Mouse (Mus musculus): ENCODE results near the gene Slc12a5.

Slc12a5 gene

DNA sequence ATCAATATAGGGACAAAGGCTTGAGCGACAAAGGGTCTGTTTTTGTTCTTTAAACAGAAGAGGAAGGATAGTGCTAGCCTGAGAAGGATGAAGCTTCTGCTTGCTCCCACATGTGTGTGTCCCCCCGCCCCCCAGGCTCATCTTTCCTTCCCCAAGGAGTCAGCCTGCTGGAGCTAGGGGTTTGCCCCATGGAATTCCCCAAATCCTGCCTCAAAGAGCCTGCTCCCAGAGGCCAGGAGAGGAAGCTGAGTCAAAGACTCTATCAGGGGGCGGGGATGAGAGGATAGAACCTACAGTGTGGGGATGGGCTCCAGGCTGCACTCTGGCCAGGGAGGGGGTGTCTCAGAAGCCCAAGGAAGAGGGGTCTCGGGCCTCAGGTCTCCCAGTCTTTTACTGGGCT is 13.1 kb upstream of the Slc12a5 start:
- DNase-seq (ENCODE audit: low spot score) = no peak

DNA sequence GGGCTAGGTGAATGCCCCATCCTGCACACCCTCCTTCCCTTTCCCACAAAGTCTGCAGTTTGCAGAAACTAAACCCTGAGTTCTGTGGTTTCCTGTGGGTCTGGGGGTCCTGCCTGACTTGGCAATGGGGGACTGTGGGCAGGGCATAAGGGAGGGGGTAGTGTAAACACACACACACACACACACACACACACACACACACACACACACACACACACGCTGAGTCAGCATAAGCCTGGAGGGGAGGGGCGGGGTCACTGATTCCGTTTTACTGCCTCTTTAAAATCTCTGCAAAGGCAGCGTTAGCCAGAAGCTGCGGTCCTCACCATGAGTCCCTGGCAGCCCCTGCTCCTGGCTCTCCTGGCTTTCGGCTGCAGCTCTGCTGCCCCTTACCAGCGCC is 12.7 kb upstream of the Slc12a5 start:
- DNase-seq (ENCODE audit: low spot score) = no peak

DNA sequence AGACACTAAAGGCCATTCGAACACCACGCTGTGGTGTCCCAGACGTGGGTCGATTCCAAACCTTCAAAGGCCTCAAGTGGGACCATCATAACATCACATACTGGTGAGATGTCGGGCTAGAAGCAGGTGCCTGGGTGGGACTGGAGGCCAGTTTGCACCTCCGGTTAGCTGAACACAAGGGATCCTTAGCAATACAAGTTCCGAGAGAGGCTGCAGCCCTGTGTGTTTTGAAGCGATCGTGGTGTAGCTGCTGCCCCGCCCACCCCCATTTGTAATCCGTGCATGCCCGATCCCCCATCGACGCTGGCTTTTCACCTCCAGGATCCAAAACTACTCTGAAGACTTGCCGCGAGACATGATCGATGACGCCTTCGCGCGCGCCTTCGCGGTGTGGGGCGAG is 11.6 kb upstream of the Slc12a5 start:
- no peak for DNase-seq (ENCODE audit: low spot score)

DNA sequence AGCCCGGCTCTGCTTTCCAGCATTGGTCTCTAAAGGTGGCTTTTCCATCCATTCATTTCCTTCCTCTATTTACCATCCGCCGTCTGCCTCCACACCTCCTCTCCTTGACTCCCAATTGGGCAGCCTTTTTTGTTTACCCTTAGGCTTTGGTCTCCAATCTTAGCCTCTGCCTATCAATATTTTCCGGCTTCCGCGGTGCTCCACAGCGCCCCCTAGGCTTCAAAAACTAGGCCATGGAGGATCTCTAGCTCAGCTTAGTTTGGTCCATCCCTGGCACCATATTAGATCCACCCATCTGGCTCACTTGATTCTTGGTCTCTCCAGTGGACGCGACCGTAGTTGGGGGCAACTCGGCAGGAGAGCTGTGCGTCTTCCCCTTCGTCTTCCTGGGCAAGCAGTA is 10.1 kb upstream of the Slc12a5 start:
- DNase-seq (ENCODE audit: low spot score) = no peak

DNA sequence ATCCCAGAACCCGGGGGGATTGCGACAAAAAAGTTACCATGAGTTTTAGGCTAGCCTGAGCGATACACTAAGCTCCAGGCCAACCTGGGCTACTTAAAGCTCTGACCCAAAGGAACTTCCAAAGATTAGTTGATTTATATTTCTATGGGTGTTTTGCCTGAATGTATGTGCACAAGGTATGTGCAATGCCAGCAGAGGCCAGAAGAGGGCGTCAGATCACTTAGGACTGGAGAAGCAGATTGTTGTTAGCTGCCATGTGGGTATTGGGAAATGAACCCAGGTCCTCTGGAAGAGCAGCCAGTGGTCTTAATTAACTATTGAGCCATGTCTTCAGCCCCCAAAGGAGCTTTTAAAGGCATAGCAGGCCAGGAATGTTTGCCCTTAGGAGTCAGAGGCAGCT is 8.9 kb upstream of the Slc12a5 start:
- no peak for DNase-seq (ENCODE audit: low spot score)

DNA sequence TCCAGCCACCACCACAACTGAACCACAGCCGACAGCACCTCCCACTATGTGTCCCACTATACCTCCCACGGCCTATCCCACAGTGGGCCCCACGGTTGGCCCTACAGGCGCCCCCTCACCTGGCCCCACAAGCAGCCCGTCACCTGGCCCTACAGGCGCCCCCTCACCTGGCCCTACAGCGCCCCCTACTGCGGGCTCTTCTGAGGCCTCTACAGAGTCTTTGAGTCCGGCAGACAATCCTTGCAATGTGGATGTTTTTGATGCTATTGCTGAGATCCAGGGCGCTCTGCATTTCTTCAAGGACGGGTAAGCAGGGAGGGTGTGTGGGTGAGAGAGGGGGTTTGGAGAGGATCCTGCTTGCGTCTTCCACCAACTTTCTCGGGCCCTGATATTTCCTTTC is 8.2 kb upstream of the Slc12a5 start:
- no peak for DNase-seq (ENCODE audit: low spot score)

DNA sequence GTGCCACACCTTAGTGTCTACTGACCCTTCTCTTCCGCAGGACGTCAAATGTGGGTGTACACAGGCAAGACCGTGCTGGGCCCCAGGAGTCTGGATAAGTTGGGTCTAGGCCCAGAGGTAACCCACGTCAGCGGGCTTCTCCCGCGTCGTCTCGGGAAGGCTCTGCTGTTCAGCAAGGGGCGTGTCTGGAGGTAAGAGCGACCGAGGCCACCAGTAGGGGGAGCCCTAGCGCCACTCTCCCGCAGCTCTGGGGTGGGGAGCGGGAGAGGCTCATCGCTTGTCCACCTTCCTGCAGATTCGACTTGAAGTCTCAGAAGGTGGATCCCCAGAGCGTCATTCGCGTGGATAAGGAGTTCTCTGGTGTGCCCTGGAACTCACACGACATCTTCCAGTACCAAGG is 7.4 kb upstream of the Slc12a5 start:
- peak; percentile 49 for DNase-seq (ENCODE audit: low spot score)

DNA sequence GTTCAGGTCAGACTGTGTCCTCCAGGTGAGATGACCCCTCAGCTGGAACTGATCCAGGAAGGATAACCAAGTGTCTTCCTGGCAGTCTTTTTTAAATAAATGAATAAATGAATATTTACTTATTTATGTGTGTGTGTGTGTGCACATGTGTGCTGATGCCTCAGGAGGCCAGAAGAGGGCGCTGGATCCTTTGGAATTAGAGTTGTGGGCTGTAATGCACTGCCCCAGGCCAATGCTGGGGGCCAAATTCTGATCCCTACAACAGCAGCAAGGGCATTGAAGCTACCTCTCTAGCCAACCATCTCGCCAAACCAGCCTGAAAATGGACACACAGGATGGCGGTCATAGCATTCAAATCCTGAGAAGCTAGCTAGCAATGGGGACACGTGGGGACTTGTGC is 4.9 kb upstream of the Slc12a5 start:
- no peak for DNase-seq (ENCODE audit: low spot score)

DNA sequence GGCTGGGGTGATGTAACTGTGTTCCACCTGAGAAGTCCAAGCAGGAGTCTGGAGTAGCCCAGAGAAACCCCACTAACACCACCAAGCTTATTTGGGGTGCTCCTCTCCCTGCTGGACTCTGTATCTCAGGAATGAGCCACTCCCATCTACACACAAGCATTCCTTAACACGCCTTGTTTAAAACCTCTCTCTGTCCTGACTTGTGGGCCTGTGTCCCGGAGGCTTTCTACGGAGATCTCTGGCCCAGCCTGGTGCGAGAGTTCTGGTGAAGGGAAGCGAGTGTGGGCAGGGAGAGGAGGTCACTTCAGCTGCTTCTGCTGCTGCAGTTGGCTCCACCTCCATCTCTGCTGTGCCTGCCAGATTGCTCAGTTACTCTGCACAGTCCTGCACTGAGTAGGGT is 4.4 kb upstream of the Slc12a5 start:
- DNase-seq (ENCODE audit: low spot score) = no peak

DNA sequence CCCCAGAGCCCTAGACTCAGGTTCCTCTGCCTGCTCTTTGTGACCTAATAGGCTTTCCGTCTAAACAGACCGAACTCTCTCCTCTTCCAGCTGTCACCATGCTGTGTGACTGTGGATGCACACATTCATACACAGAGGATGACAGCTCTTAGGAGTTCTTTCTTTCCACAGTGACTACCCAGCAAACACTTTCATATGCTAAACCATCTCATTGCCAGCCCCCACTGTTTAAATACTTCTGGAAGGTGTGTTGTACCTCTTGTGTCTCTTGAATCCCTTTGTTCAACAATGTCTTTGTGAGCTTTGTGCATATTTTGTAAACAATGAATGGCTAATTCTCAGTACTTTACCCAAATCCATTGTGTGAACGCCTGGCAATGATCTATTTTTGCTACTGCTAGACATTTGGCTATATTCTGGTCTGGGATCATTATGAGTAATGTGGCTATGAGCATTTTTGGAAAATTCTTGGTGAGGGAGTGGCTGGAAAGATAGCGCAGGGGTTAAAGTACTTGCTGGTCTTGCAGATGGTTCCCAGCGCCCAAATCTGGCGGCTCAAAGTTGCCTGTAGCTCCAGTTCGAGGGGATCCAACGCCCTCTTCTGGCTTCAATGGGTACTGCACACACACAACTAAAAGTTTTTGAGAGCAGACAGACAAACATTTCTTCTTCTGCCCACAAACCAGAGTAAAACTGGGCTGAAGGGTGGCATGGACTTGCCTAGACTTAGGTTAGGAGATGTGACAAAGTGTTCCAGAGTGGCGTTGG is 2.9 kb upstream of the Slc12a5 start:
- DNase-seq (ENCODE audit: low spot score) = no peak

DNA sequence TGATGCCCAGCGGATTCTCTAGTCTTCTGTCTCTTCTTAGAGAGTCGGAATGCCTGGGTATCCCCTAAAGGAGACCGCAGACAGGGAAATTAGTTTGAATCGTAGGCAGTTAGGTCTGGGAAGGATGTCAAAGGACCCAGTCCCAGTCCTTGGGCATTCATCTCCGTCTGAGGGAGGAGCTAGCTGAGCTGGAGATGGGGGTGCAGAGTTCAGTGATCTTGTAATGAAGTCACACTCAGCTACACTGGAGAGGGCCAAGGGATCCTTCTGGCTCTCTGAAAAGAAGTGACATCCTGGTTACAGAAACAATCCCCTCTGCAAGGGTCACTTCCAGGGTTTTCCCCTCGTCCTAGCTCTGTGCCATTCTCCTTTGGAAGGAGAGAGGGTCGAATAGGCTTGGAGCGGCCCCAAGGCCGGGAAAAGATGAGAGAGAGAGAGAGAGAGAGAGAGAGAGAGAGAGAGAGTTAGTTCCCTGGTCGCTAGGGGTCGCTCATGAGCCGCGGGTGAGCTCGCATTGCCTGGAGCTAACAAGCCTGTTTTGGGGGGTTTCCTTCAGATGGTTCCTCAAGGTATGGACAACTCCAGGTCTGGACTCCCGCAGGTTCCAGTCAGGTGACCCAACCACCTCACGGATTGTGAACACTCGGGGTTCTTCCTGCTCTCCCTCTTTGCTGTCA is 1.0 kb downstream of the Slc12a5 start:
- DNase-seq (ENCODE audit: low spot score) = peak; percentile 56

DNA sequence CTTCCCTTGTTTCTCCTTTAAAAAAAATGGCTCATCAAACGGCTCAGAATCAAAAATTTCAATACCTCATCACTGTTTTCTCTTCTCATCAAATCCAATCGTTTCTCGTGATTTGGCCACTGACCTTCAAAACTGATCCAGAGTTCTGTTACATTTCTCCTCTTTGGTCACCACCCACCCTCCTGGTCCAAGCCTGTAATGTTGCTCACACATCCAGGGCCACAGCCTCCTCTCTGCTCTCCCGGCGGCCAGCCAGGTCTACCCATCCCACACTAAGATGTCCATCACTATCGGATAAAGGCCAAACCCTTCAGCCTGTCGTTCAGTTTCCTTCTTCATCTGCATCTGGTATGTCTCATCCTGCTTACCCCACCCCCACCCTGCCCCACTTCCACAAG is 1.6 kb downstream of the Slc12a5 start:
- DNase-seq (ENCODE audit: low spot score) = no peak

DNA sequence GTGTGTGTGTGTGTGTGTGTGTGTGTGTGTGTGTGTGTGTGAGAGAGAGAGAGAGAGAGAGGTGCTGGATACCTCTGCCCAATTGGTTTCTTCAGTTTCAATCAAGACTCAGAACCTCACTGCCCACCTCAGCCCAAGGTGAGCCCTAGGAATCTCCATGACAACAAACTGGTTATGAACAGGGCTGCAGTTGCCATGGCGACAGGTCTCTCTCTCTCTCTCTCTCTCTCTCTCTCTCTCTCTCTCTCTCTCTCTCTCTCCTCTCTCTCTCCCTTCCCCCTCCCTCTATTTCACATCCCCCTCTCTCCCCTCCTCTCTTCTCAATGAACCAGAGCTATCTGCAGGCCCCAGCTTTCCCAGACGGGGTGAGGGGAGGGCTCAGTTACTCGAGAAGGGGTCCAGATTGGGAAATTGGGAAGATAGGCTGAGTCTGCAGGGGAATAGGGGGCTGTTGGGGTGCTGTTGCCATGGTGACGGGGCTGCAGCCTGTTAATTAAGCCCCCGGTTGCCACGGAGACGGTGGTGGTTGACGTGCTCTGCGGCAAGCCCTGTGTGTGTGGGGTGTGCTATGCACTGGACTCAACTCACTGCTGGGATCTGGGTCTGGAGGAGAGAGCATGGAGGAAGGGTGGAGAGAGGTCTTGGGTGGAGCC is 3.8 kb downstream of the Slc12a5 start:
- DNase-seq (ENCODE audit: low spot score) = no peak

DNA sequence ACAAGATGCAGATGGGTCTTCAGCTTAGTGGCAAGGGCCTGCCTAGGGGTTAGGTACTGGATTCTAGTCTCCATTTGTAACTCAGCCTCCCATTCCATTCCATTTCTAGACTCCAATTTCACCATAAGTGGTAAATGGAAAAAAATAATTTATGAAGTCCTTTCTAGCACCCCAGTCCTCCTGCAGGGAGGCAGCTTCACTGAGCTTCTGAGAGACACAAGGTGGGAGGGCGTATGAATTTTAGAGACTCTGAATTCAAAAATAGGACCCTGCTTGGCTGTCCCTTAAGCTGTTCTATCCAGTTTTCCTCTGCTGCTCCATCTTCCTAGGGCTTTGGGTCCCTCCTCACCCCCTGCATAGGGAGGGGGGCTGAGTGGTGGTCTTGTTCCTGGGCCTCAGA is 4.4 kb downstream of the Slc12a5 start:
- DNase-seq (ENCODE audit: low spot score) = no peak

DNA sequence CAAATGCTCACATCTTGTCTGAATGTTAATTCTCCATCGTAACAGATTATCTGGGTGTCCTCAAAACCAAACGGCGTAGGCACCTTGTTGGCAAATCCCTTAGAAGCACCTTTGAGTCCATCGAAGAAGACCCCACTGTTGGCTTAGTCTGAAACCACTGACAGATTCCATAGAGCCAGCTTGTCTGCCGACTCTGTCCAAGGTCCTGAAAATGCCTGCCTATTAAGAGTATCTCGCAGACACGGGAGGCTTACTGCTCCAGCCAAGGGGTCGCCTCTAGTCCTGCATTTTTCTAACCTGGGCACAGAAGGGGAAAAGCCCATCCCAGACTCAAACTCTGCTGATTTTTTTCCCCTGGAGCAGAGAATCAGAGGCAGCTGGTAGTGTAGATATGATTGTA is 5.8 kb downstream of the Slc12a5 start:
- DNase-seq (ENCODE audit: low spot score) = peak; percentile 45

DNA sequence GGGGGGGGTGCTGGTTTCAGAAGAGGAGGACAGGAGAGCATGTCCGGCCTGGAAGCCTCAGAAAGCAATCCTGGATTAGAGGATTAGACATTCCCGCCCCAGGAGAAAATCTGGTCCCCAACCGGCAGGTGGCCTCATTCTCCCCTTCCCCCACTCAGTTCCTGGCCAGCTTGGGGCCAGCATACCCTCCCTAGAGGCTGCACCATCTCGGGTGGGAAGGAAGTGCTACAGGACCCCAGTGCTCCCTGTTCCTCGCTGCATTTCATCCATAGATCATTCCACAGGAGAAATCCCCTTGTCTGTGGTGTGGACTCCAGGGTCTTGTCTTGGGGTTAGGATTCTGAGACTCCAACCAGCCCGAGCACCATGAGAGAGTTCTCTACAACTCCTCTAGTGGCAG is 6.6 kb downstream of the Slc12a5 start:
- DNase-seq (ENCODE audit: low spot score) = no peak

DNA sequence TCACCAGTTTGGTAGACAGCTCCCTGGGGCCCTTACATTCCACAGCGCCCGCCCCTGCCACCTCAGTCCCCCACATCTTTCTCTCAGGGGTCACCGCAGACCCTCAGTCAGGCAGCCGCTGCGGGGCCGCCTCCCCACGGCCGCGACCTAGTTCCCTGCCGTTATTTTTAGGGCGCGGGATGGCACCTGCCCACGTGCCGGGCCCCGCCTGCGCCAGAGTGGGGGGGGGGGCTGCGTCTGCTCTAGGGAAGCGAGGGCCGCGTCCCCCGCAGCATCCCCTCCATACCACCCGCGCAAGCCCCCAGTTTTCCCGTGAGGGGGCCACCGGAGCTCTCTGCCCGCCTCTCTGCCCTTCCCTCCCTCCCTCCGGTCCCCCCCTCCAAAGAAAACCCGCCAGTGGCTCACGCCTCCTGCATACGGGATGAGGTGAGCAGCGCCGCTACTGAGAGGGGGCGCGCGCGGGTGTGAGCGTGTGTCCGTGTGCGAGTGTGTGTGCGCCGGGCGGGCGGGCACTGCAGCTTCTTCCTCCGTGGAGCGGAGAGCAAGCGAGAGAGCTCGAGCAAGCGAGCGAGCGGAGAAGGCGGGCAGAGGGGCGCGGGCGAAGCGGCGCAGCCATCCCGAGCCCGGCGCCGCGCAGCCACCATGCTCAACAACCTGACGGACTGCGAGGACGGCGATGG is 7.3 kb downstream of the Slc12a5 start:
- no peak for DNase-seq (ENCODE audit: low spot score)

DNA sequence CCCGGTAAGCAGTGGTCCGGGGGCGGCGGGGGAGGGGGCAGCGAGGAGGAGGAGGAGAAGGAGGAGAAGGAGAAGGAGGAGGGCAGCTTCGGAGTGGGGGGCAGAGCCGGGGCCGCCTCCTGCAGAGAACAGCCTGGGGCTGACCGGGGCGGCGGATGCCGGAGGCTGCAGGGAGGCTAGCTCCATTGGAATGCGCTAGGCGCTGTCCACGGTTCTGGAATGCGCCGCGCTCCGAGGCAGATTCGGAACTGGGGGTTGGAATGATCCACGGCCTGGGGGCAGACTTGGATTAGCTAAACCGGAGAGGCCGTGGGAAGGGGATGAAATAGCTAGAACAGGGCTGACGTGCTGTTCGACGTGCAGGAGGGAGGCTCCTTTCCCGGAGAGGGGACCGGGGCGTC is 7.8 kb downstream of the Slc12a5 start:
- no peak for DNase-seq (ENCODE audit: low spot score)

DNA sequence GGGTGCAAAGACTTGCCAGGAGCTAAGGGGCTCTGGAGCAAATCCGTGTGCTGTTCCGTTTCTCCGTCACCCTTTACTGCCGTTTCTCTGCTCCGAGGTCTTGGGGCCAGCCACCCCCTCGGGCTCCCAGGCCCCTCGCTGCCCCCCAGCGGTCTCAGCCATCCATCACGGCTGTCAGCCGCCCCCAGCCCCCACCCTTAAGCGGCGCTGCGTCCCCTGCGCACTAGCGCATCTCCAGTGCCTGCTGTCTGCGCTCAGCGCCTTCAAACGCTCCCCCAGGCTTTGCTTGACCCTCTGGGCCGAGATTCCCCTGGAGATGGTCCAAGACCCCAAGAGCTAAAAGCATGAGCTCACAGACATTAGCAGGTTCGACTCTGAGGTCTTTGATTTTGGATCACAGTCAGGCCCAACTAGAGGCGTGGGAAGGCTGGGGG is 8.8 kb downstream of the Slc12a5 start:
- no peak for DNase-seq (ENCODE audit: low spot score)

DNA sequence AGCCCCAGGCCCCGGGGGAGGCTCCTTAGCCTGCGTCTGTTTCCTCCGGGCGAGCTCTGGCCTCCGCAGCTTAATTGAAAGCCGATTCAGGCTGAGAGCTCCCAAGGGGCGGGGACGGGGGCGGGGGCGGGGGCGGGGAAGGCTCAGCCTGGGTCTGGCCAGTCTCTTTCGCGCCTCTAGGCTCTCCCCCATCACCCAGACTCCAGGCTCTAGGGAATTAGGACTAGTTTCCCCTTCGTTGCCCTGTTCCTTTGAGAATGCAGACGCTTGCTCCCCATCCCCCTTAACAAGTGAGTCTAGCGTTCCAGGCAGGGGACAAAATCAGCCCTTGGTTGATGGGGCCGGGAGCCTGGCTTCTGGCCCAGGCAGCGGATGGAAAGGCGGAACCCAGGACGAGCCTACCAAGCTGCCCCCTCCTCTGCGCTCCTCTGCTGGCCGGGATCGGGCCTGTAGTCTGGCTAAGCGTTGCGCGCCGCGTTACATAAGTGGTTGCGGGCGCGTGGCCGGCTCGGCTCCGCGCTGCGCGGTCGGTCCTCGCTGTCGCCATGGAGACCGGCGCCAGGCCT is 10.1 kb downstream of the Slc12a5 start:
- no peak for DNase-seq (ENCODE audit: low spot score)

DNA sequence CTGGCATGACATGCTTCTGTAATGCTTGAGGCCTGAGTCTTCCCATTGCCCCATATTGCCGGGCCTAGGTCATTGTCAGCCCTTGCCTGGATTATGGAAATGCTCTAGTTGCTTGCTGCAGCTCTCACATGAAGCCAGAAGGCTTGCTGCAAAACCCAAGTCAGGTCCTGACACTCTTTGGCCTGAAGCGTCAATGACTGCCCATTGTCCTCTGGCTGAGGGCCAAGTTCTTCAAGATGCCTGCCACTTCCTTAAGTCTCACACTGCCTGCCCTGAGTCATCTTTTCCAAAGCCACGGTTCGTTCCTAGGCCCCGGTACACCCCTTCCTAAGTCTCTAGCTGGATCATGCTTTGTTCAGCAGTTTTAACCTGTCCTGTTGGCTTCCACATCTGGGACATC is 12.0 kb downstream of the Slc12a5 start:
- no peak for DNase-seq (ENCODE audit: low spot score)

DNA sequence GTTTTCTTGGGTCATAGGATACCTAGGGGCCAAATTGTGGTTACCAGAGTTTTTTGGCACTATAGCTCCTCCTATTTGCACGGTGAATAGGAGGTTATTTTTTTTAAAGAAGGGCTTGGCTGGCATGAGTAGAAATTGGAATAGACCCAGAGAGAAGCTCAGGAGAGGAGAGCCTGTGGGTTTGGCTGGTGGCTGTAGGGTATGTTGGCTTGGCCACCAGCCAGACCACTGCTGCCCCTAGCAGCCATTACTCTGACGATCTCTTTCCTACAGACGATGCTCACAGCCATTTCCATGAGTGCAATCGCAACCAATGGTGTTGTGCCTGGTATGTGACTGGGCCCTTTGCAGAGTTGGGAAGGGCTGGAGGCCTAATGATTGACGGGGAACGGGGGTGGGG is 15.0 kb downstream of the Slc12a5 start:
- no peak for DNase-seq (ENCODE audit: low spot score)

DNA sequence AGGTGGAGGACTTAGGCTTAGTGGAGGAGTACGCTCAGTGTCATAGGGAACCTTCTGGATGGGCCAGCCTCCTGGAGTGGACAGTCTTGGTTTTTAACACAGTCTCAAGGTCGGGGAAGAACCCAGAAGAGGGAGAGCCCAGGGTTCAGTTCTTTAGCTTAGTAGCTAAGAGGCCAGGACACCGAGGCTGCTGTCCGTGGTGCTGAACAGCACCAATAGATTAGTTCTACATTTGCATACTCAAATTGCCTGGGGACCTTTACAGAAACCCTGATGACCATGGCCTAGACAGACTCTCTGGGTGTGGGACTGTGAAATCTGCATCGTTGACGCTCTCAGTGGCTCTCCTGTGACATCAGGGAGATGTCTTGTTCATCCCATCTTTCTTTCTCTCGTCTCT is 19.1 kb downstream of the Slc12a5 start:
- DNase-seq (ENCODE audit: low spot score) = peak; percentile 45
